Mouse (Mus musculus): Measurements from ENCODE around the gene Akr1d1. TPM values are rescaled to one million over a fixed set of nuclear protein-coding genes. Genes with fewer than 3 reads are reported as not detected.

Gene Akr1d1
- polyA plus RNA-seq, 1 experiment from 2014 or later = not detected

- Histone ChIP-seq H3K4me2 (ENCODE audit: low read depth, low read length) (no peak overlapping the region), H3K9ac (replicated peaks; ENCODE audit: low read length) (no peak overlapping the region), H3K4me1 (ENCODE audit: control insufficient read depth, insufficient read depth, low read length) (no peaks in the 10 kb centered on the region), H3K27me3 (ENCODE audit: control insufficient read depth, insufficient read depth, low read length) (no peaks in the 10 kb centered on the region), H3K27ac (replicated peaks; ENCODE audit: low read depth, low read length) (no peak overlapping the region), H3K4me3 (ENCODE audit: low read depth, low read length) (no peak overlapping the region), H3K36me3 (replicated peaks; ENCODE audit: control insufficient read depth, insufficient read depth, low read depth, low read length) (no peaks in the 10 kb centered on the region), H3K9me3 (replicated peaks; ENCODE audit: control insufficient read depth, low read length) (no peaks in the 10 kb centered on the region)
- no peak for ATAC-seq (replicated peaks; ENCODE audit: insufficient number of reproducible peaks, low FRiP score, low TSS enrichment, low read depth)
- DNase-seq (ENCODE audit: low spot score) = no peak
- 79% methylated on average over 6 of the region's 6 CpGs for WGBS
These were observed 82.8 kb downstream of the Akr1d1 start for GRCm38 (mm10) chr6:37612603-37613284.

- H3K4me1 ChIP-seq (ENCODE audit: control insufficient read depth, insufficient read depth, low read length) = no peaks in the 10 kb centered on the region
- no peak overlapping the region for H3K4me2 ChIP-seq (ENCODE audit: low read depth, low read length)
- no peak overlapping the region for H3K4me3 ChIP-seq (ENCODE audit: low read depth, low read length)
- H3K36me3 ChIP-seq (replicated peaks; ENCODE audit: control insufficient read depth, insufficient read depth, low read depth, low read length) = no peaks in the 10 kb centered on the region
- H3K9ac ChIP-seq (replicated peaks; ENCODE audit: low read length) = no peak overlapping the region
- no peaks in the 10 kb centered on the region for H3K9me3 ChIP-seq (replicated peaks; ENCODE audit: control insufficient read depth, low read length)
- 93% methylated on average over 2 of the region's 2 CpGs for WGBS
- ATAC-seq (replicated peaks; ENCODE audit: insufficient number of reproducible peaks, low FRiP score, low TSS enrichment, low read depth) = no peak
- no peak for DNase-seq (ENCODE audit: low spot score)
- H3K27me3 ChIP-seq (ENCODE audit: control insufficient read depth, insufficient read depth, low read length) = no peaks in the 10 kb centered on the region
- no peak overlapping the region for H3K27ac ChIP-seq (replicated peaks; ENCODE audit: low read depth, low read length)
These were observed 85.5 kb downstream of the Akr1d1 start for GRCm38 (mm10) chr6:37615490-37615889.

- Histone ChIP-seq H3K9me3 (replicated peaks; ENCODE audit: control insufficient read depth, low read length) (no peaks in the 10 kb centered on the region), H3K4me1 (ENCODE audit: control insufficient read depth, insufficient read depth, low read length) (no peaks in the 10 kb centered on the region), H3K9ac (replicated peaks; ENCODE audit: low read length) (no peak overlapping the region), H3K27ac (replicated peaks; ENCODE audit: low read depth, low read length) (no peak overlapping the region), H3K36me3 (replicated peaks; ENCODE audit: control insufficient read depth, insufficient read depth, low read depth, low read length) (no peaks in the 10 kb centered on the region), H3K27me3 (ENCODE audit: control insufficient read depth, insufficient read depth, low read length) (no peaks in the 10 kb centered on the region), H3K4me3 (ENCODE audit: low read depth, low read length) (no peak overlapping the region), H3K4me2 (ENCODE audit: low read depth, low read length) (no peak overlapping the region)
- WGBS = 95% methylated on average over 7 of the region's 7 CpGs
- ATAC-seq (replicated peaks; ENCODE audit: insufficient number of reproducible peaks, low FRiP score, low TSS enrichment, low read depth) = no peak
- DNase-seq (ENCODE audit: low spot score) = no peak
These were observed 86.2 kb downstream of the Akr1d1 start for GRCm38 (mm10) chr6:37616136-37616535.

GRCm38 (mm10) chr6:37617431-37618011, 87.5 kb downstream of the Akr1d1 start:
- H3K4me2 ChIP-seq (ENCODE audit: low read depth, low read length) = no peak overlapping the region
- DNase-seq (ENCODE audit: low spot score) (peak; percentile 85), ATAC-seq (replicated peaks; ENCODE audit: insufficient number of reproducible peaks, low FRiP score, low TSS enrichment, low read depth) (peak; percentile 63)
- no peak overlapping the region for H3K27ac ChIP-seq (replicated peaks; ENCODE audit: low read depth, low read length)
- 15% methylated on average over 10 of the region's 10 CpGs for WGBS
- H3K36me3 ChIP-seq (replicated peaks; ENCODE audit: control insufficient read depth, insufficient read depth, low read depth, low read length) = no peaks in the 10 kb centered on the region
- no peaks in the 10 kb centered on the region for H3K27me3 ChIP-seq (ENCODE audit: control insufficient read depth, insufficient read depth, low read length)
- H3K4me1 ChIP-seq (ENCODE audit: control insufficient read depth, insufficient read depth, low read length) = no peaks in the 10 kb centered on the region
- no peaks in the 10 kb centered on the region for H3K9me3 ChIP-seq (replicated peaks; ENCODE audit: control insufficient read depth, low read length)
- H3K4me3 ChIP-seq (ENCODE audit: low read depth, low read length) = no peak overlapping the region
- H3K9ac ChIP-seq (replicated peaks; ENCODE audit: low read length) = no peak overlapping the region

Other genes with a start within 250 kb of the Akr1d1 start
- gene Dgki, start 230.0 kb upstream of the Akr1d1 start, polyA plus RNA-seq (2014; fragmentation: Nextera tagmentation; extraction: Ambion mirVana) = 0.99 and 1.0 TPM in 2 replicates
- gene Creb3l2, start 88.0 kb upstream of the Akr1d1 start, polyA plus RNA-seq (2014; fragmentation: Nextera tagmentation; extraction: Ambion mirVana) = 16.3 TPM in 2 replicates